In genomic region chr2:35269716-35270260, GRCm38 (mm10) we compare ENCODE assay signal across 9 mouse cellular contexts. TPM values are rescaled to one million over a fixed set of nuclear protein-coding genes. Genes with fewer than 3 reads are reported as not detected.
A peak's percentile ranks its signal among the peaks of the same experiment; 100 is the strongest.
DNase-seq lines count a peak whose midpoint lies in the region; ATAC-seq and TF ChIP-seq lines count a peak whose summit lies in the region.
"Had no signal": no experiment of that assay in that cellular context is flagged by ENCODE, and none has a peak within 500 bp of the region (broad histone marks: within the 10 kb centered on the region; RNA-seq: fewer than 3 reads in every experiment).

No protein-coding gene starts in this region.

- no peak for TF ChIP-seq CTCF in layer of hippocampus, adult 2 months (conservative IDR thresholded peaks at IDR 0.05)
- no peak for TF ChIP-seq CTCF in midbrain, postnatal 0 days (IDR thresholded peaks at IDR 0.05)

- H3K9ac ChIP-seq in embryonic facial prominence, embryonic 14.5 days (ENCODE audit: low read depth, low read length), result no peak overlapping the region
- H3K9ac ChIP-seq in stomach, embryonic 15.5 days, result no peak overlapping the region
- H3K9ac ChIP-seq in forebrain, embryonic 12.5 days, result no peak overlapping the region
- no peak overlapping the region for H3K9ac ChIP-seq in midbrain, postnatal 0 days (replicated peaks; ENCODE audit: low read length, poor library complexity, severe bottlenecking)

- peaks cover 89% of the 10 kb centered on the region for H3K4me1 ChIP-seq in embryonic facial prominence, embryonic 14.5 days (ENCODE audit: control insufficient read depth, insufficient read depth, low read length)
- H3K4me1 ChIP-seq in stomach, embryonic 15.5 days, result peaks cover 70% of the 10 kb centered on the region
- peaks cover 6% of the 10 kb centered on the region for H3K4me1 ChIP-seq in forebrain, embryonic 12.5 days
- no peaks in the 10 kb centered on the region for H3K4me1 ChIP-seq in midbrain, postnatal 0 days (ENCODE audit: insufficient read depth, low read length)

- 0 out of 2 replicates have a peak overlapping the region, but pooled peaks have one; percentile 66 for H3K27ac ChIP-seq in layer of hippocampus, adult 2 months
- H3K27ac ChIP-seq in embryonic facial prominence, embryonic 14.5 days (replicated peaks; ENCODE audit: low read depth, low read length), result peak overlapping the region; percentile 63
- H3K27ac ChIP-seq in stomach, embryonic 15.5 days, result peak overlapping the region; percentile 92; the same call in 1 of the 2 replicates
- H3K27ac ChIP-seq in forebrain, embryonic 12.5 days, result no peak overlapping the region
- H3K27ac ChIP-seq in midbrain, postnatal 0 days (ENCODE audit: low read depth, low read length), result no peak overlapping the region

- H3K4me3 ChIP-seq in layer of hippocampus, adult 2 months, result no peak overlapping the region
- no peak overlapping the region for H3K4me3 ChIP-seq in embryonic facial prominence, embryonic 14.5 days (ENCODE audit: low read depth, low read length)
- H3K4me3 ChIP-seq in stomach, embryonic 15.5 days (replicated peaks), result no peak overlapping the region
- H3K4me3 ChIP-seq in forebrain, embryonic 12.5 days (replicated peaks), result no peak overlapping the region
- no peak overlapping the region for H3K4me3 ChIP-seq in midbrain, postnatal 0 days (ENCODE audit: low read depth, low read length)

- no peak overlapping the region for H3K4me2 ChIP-seq in embryonic facial prominence, embryonic 14.5 days (ENCODE audit: low read depth, low read length)
- H3K4me2 ChIP-seq in stomach, embryonic 15.5 days, result no peak overlapping the region
- H3K4me2 ChIP-seq in forebrain, embryonic 12.5 days, result no peak overlapping the region
- no peak overlapping the region for H3K4me2 ChIP-seq in midbrain, postnatal 0 days (ENCODE audit: low read depth, low read length, poor library complexity, severe bottlenecking)

- no peak for DNase-seq in layer of hippocampus, adult 2 months (ENCODE audit: low spot score in 2 of 2)
- DNase-seq in layer of hippocampus, adult 8-10 months (ENCODE audit: low spot score in 2 of 2), result no peak
- peak; percentile 88 for DNase-seq in embryonic facial prominence, embryonic 14.5 days (ENCODE audit: low spot score)
- DNase-seq in kidney, postnatal 10 days, result peak; percentile 73
- DNase-seq in midbrain, postnatal 0 days (ENCODE audit: low spot score), result no peak
- DNase-seq in layer of hippocampus, postnatal 10 days (ENCODE audit: low spot score in 2 of 2), result no peak

- ATAC-seq in embryonic facial prominence, embryonic 14.5 days (ENCODE audit: low read depth), result no peak
- no peak for ATAC-seq in stomach, embryonic 15.5 days (ENCODE audit: insufficient read depth, low FRiP score, low read depth)
- no peak for ATAC-seq in forebrain, embryonic 12.5 days (ENCODE audit: low FRiP score)
- no peak for ATAC-seq in midbrain, postnatal 0 days (ENCODE audit: low FRiP score)

- H3K9me3 ChIP-seq in embryonic facial prominence, embryonic 14.5 days (ENCODE audit: control insufficient read depth, low read length), result no peaks in the 10 kb centered on the region
- H3K9me3 ChIP-seq in stomach, embryonic 15.5 days, result no peaks in the 10 kb centered on the region
- no peaks in the 10 kb centered on the region for H3K9me3 ChIP-seq in forebrain, embryonic 12.5 days
- H3K9me3 ChIP-seq in midbrain, postnatal 0 days (ENCODE audit: low read length), result no peaks in the 10 kb centered on the region
- H3K9me3 ChIP-seq: G1E had no signal

- H3K36me3 ChIP-seq in embryonic facial prominence, embryonic 14.5 days (ENCODE audit: control insufficient read depth, insufficient read depth, low read length), result no peaks in the 10 kb centered on the region
- H3K36me3 ChIP-seq in stomach, embryonic 15.5 days, result no peaks in the 10 kb centered on the region
- no peaks in the 10 kb centered on the region for H3K36me3 ChIP-seq in forebrain, embryonic 12.5 days (replicated peaks)
- no peaks in the 10 kb centered on the region for H3K36me3 ChIP-seq in midbrain, postnatal 0 days (ENCODE audit: insufficient read depth, low read length)
- H3K36me3 ChIP-seq: G1E had no signal

- no peaks in the 10 kb centered on the region for H3K27me3 ChIP-seq in embryonic facial prominence, embryonic 14.5 days (replicated peaks; ENCODE audit: control insufficient read depth, insufficient read depth, low read length)
- no peaks in the 10 kb centered on the region for H3K27me3 ChIP-seq in stomach, embryonic 15.5 days (replicated peaks)
- peaks cover 6% of the 10 kb centered on the region; the same call in 1 of the 2 replicates for H3K27me3 ChIP-seq in forebrain, embryonic 12.5 days
- no peaks in the 10 kb centered on the region for H3K27me3 ChIP-seq in midbrain, postnatal 0 days (ENCODE audit: insufficient read depth, low read length)

- WGBS in embryonic facial prominence, embryonic 14.5 days, result 34% methylated on average over 4 of the region's 4 CpGs
- WGBS in stomach, embryonic 15.5 days, result 68% methylated on average over 4 of the region's 4 CpGs
- WGBS in forebrain, embryonic 12.5 days, result 77% methylated on average over 4 of the region's 4 CpGs
- 85% methylated on average over 4 of the region's 4 CpGs for WGBS in midbrain, postnatal 0 days

RNA-seq across cellular contexts. Expression of gene Gsn, which starts 13.6 kb away (rescaled TPM):
- total RNA-seq in layer of hippocampus, adult 2 months (2021), result 10 to 100 TPM; 46.5 to 49.1 TPM
- 10 to 100 TPM; 41.3 to 77.4 (median 60.0) TPM for total RNA-seq in layer of hippocampus, adult 8-10 months (2022)
- 359 and 397 TPM in 2 replicates for polyA plus RNA-seq in embryonic facial prominence, embryonic 14.5 days (2014; fragmentation: Nextera tagmentation; extraction: Ambion mirVana)
- 233 and 253 TPM in 2 replicates for polyA plus RNA-seq in stomach, embryonic 15.5 days (2015; fragmentation: Nextera tagmentation; extraction: Ambion mirVana)
- polyA plus RNA-seq in forebrain, embryonic 12.5 days (2016; fragmentation: Nextera tagmentation; extraction: Ambion mirVana), result 27.2 and 32.7 TPM in 2 replicates
- 23.4 and 39.1 TPM in 2 replicates for total RNA-seq in midbrain, postnatal 0 days (2014; rRNA removed)
- 26.2 and 28.5 TPM in 2 replicates for polyA plus RNA-seq in midbrain, postnatal 0 days (2015; fragmentation: Nextera tagmentation; extraction: Ambion mirVana)
- total RNA-seq in layer of hippocampus, postnatal 10 days (2021), result 10 to 100 TPM; 23.9 to 24.2 TPM

Comparison
In these comparisons a context has a peak if more than half of its experiments do, and no peak if none do; other contexts are left out.
1. DNase-seq: peak in embryonic facial prominence, embryonic 14.5 days (single experiment) and kidney, postnatal 10 days (single experiment); none in layer of hippocampus, adult 2 months (0 of 2), layer of hippocampus, adult 8-10 months (0 of 2), midbrain, postnatal 0 days (single experiment) and layer of hippocampus, postnatal 10 days (0 of 2).
2. H3K27ac ChIP-seq: peak in layer of hippocampus, adult 2 months (single experiment), embryonic facial prominence, embryonic 14.5 days (single experiment) and stomach, embryonic 15.5 days (single experiment); none in forebrain, embryonic 12.5 days (single experiment) and midbrain, postnatal 0 days (single experiment).